Mouse (Mus musculus): Measurements from ENCODE around the gene Sumo2.

GRCm38 (mm10) chr11:115492387-115492786 is 43.7 kb downstream of the Sumo2 start:
- TF ChIP-seq CTCF (IDR thresholded peaks at IDR 0.05) (no peak), POLR2A (IDR thresholded peaks at IDR 0.05; ENCODE audit: insufficient read depth, low read depth, low read length) (no peak), EP300 (IDR thresholded peaks at IDR 0.05; ENCODE audit: insufficient read depth, low read depth, low read length) (no peak)

All from heart, adult 2 months (tissue).